Mouse (Mus musculus): ENCODE results near the gene Grem1.

- no peak for TF ChIP-seq CTCF (IDR thresholded peaks at IDR 0.05; ENCODE audit: insufficient read depth, low read depth, low read length)
- no peak for TF ChIP-seq POLR2A (IDR thresholded peaks at IDR 0.05; ENCODE audit: insufficient read depth, low read depth, low read length)
Observed at GRCm38 (mm10) chr2:113787882-113788281, 29.4 kb upstream of the Grem1 start.

Measured in olfactory bulb, adult 2 months (tissue).